Mouse (Mus musculus): ENCODE results near the gene Vmn1r206. TPM values are rescaled to one million over a fixed set of nuclear protein-coding genes. Genes with fewer than 3 reads are reported as not detected.
"Not testable (repeated sequence)": the region's sequence is repeated elsewhere in the genome, so short reads cannot be mapped to it uniquely, and the experiment has no call there.

Gene Vmn1r206
- total RNA-seq (2021): not detected
- long read RNA-seq, experiment 1: 0 reads
- long read RNA-seq, experiment 2: 0 reads

GRCm38 (mm10) chr13:22624151-22624550 lies at the start of gene Vmn1r206:
Vmn1r206 (minus strand) TSS chr13:22624251.
- not testable (repeated sequence) for DNase-seq

DNA sequence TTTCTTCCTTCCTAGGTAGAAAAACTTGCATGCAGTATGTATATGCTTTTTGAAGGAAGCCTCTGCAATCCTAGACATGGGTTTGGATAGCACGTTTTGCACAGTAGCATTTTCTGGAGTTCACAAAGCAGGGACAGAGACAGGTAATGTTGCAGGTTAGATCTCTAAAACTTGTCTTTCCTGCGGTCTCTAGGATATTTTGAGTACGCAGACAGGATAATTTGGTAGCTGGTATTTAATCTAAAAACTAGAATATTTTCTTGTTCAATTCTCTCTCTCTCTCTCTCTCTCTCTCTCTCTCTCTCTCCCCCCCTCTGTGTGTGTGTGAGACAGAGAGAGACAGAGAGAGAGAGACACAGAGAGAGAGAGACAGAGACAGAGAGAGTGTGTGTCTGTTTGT lies 31.2 kb downstream of the Vmn1r206 start, which contains the start of gene Vmn1r205:
Gene Vmn1r205 (minus strand): TSS at position 101 of the 400 bp plus-strand sequence.
- no peak for DNase-seq

GRCm38 (mm10) chr13:22583336-22583735 lies 40.7 kb downstream of the Vmn1r206 start:
- DNase-seq: not testable (repeated sequence)

GRCm38 (mm10) chr13:22574911-22575310 lies 49.1 kb downstream of the Vmn1r206 start:
- DNase-seq: not testable (repeated sequence)

Other genes with a start within 250 kb of the Vmn1r206 start
- gene Vmn1r199, start 244.4 kb downstream of the Vmn1r206 start, total RNA-seq (2021): not detected
- gene Vmn1r200, start 233.9 kb downstream of the Vmn1r206 start, total RNA-seq (2021): not detected
- not detected for gene Vmn1r201, start 152.3 kb downstream of the Vmn1r206 start, total RNA-seq (2021)
- under 1 TPM in 1 of 2 experiments, not detected in 1; 0.05 TPM for gene Vmn1r202, start 118.9 kb downstream of the Vmn1r206 start, total RNA-seq (2021)
- not detected for gene Vmn1r203, start 106.1 kb downstream of the Vmn1r206 start, total RNA-seq (2021)
- gene Vmn1r204, start 71.1 kb downstream of the Vmn1r206 start, total RNA-seq (2021): not detected
- gene Vmn1r205, start 31.3 kb downstream of the Vmn1r206 start, total RNA-seq (2021): not detected
- not detected for gene Vmn1r207-ps, start 105.4 kb upstream of the Vmn1r206 start, total RNA-seq (2021)
- gene Vmn1r208, start 153.1 kb upstream of the Vmn1r206 start, total RNA-seq (2021): not detected
- gene Vmn1r209, start 185.4 kb upstream of the Vmn1r206 start, total RNA-seq (2021): not detected
- gene Vmn1r210, start 207.1 kb upstream of the Vmn1r206 start, total RNA-seq (2021): not detected
- gene Vmn1r211, start 233.3 kb upstream of the Vmn1r206 start, total RNA-seq (2021): not detected